Mouse (Mus musculus): ENCODE measurements at regions not wholly inside any gene's neighbourhood (a gene's known extent, or its start where the extent isn't known, plus 50 kb on each side); places are given as distances from the start of the nearest gene placed in this dataset.

GRCm38 (mm10) chr8:41556819-41557218 lies 139.9 kb upstream of the Frg1 start:
- no peak overlapping the region for H3K4me3 ChIP-seq (replicated peaks)
- H3K9me3 ChIP-seq = no peaks in the 10 kb centered on the region
- no peak overlapping the region for H3K9ac ChIP-seq
- no peak for ATAC-seq (ENCODE audit: low FRiP score)
- H3K4me2 ChIP-seq = no peak overlapping the region
- H3K36me3 ChIP-seq (replicated peaks) = no peaks in the 10 kb centered on the region
- H3K27ac ChIP-seq = no peak overlapping the region
- 85% methylated on average over 3 of the region's 3 CpGs for WGBS
- no peaks in the 10 kb centered on the region for H3K27me3 ChIP-seq
- H3K4me1 ChIP-seq = no peaks in the 10 kb centered on the region

GRCm38 (mm10) chr8:41552747-41553534 lies 136.1 kb upstream of the Frg1 start:
- no peak for ATAC-seq (ENCODE audit: low FRiP score)
- H3K9me3 ChIP-seq = no peaks in the 10 kb centered on the region
- H3K9ac ChIP-seq = no peak overlapping the region
- H3K27me3 ChIP-seq = no peaks in the 10 kb centered on the region
- H3K4me3 ChIP-seq (replicated peaks) = no peak overlapping the region
- 75% methylated on average over 8 of the region's 8 CpGs for WGBS
- H3K27ac ChIP-seq = no peak overlapping the region
- no peaks in the 10 kb centered on the region for H3K36me3 ChIP-seq (replicated peaks)
- no peak overlapping the region for H3K4me2 ChIP-seq
- no peaks in the 10 kb centered on the region for H3K4me1 ChIP-seq

- no peak for ATAC-seq (ENCODE audit: low FRiP score)
- no peaks in the 10 kb centered on the region for H3K36me3 ChIP-seq (replicated peaks)
These were observed 135.1 kb upstream of the Frg1 start for GRCm38 (mm10) chr8:41551925-41552414.

GRCm38 (mm10) chr8:41550095-41550420 lies 133.2 kb upstream of the Frg1 start:
- Histone ChIP-seq H3K4me3 (replicated peaks) (no peak overlapping the region), H3K4me2 (no peak overlapping the region), H3K4me1 (no peaks in the 10 kb centered on the region), H3K27me3 (no peaks in the 10 kb centered on the region), H3K9ac (no peak overlapping the region), H3K36me3 (replicated peaks) (no peaks in the 10 kb centered on the region), H3K27ac (no peak overlapping the region), H3K9me3 (no peaks in the 10 kb centered on the region)
- ATAC-seq (ENCODE audit: low FRiP score) = no peak
- 90% methylated on average over 2 of the region's 2 CpGs for WGBS

More at GRCm38 (mm10) chr8:41551925-41552414, 135.1 kb upstream of the Frg1 start:
- Histone ChIP-seq H3K27me3 (no peaks in the 10 kb centered on the region), H3K4me3 (replicated peaks) (no peak overlapping the region), H3K4me1 (no peaks in the 10 kb centered on the region), H3K4me2 (no peak overlapping the region), H3K27ac (no peak overlapping the region), H3K9ac (no peak overlapping the region), H3K9me3 (no peaks in the 10 kb centered on the region)
- 83% methylated on average over 15 of the region's 15 CpGs for WGBS

GRCm38 (mm10) chr8:41549220-41550094 lies 132.6 kb upstream of the Frg1 start:
- H3K36me3 ChIP-seq (replicated peaks) = no peaks in the 10 kb centered on the region
- ATAC-seq (ENCODE audit: low FRiP score) = no peak
- H3K9ac ChIP-seq = no peak overlapping the region
- H3K27ac ChIP-seq = no peak overlapping the region
- H3K4me3 ChIP-seq (replicated peaks) = no peak overlapping the region
- H3K27me3 ChIP-seq = no peaks in the 10 kb centered on the region
- no peak overlapping the region for H3K4me2 ChIP-seq
- WGBS = 82% methylated on average over 25 of the region's 25 CpGs
- no peaks in the 10 kb centered on the region for H3K9me3 ChIP-seq
- H3K4me1 ChIP-seq = no peaks in the 10 kb centered on the region

GRCm38 (mm10) chr8:41547730-41548368 lies 131.0 kb upstream of the Frg1 start:
- Histone ChIP-seq H3K4me3 (replicated peaks) (no peak overlapping the region), H3K4me1 (no peaks in the 10 kb centered on the region), H3K27ac (no peak overlapping the region), H3K9me3 (no peaks in the 10 kb centered on the region), H3K27me3 (no peaks in the 10 kb centered on the region), H3K9ac (no peak overlapping the region), H3K4me2 (no peak overlapping the region), H3K36me3 (replicated peaks) (no peaks in the 10 kb centered on the region)
- no peak for ATAC-seq (ENCODE audit: low FRiP score)
- WGBS = 89% methylated on average over 7 of the region's 7 CpGs

GRCm38 (mm10) chr8:41532212-41532611 lies 115.3 kb upstream of the Frg1 start:
- H3K4me1 ChIP-seq = no peaks in the 10 kb centered on the region
- no peak overlapping the region for H3K4me2 ChIP-seq
- ATAC-seq (ENCODE audit: low FRiP score) = no peak
- WGBS = 84% methylated on average over 5 of the region's 5 CpGs
- no peaks in the 10 kb centered on the region for H3K36me3 ChIP-seq (replicated peaks)
- no peak overlapping the region for H3K27ac ChIP-seq
- no peaks in the 10 kb centered on the region for H3K27me3 ChIP-seq
- no peaks in the 10 kb centered on the region for H3K9me3 ChIP-seq
- no peak overlapping the region for H3K9ac ChIP-seq
- no peak overlapping the region for H3K4me3 ChIP-seq (replicated peaks)

GRCm38 (mm10) chr8:41529581-41529980 lies 112.7 kb upstream of the Frg1 start:
- H3K36me3 ChIP-seq (replicated peaks) = no peaks in the 10 kb centered on the region
- WGBS = 88% methylated on average over 8 of the region's 8 CpGs
- no peak overlapping the region for H3K27ac ChIP-seq
- ATAC-seq (ENCODE audit: low FRiP score) = no peak
- no peak overlapping the region for H3K4me3 ChIP-seq (replicated peaks)
- H3K27me3 ChIP-seq = no peaks in the 10 kb centered on the region
- no peaks in the 10 kb centered on the region for H3K9me3 ChIP-seq
- no peaks in the 10 kb centered on the region for H3K4me1 ChIP-seq
- no peak overlapping the region for H3K9ac ChIP-seq
- H3K4me2 ChIP-seq = no peak overlapping the region

GRCm38 (mm10) chr8:41526283-41526682 lies 109.4 kb upstream of the Frg1 start:
- Histone ChIP-seq H3K27ac (no peak overlapping the region), H3K4me1 (no peaks in the 10 kb centered on the region), H3K4me2 (no peak overlapping the region), H3K36me3 (replicated peaks) (no peaks in the 10 kb centered on the region), H3K9ac (no peak overlapping the region), H3K27me3 (no peaks in the 10 kb centered on the region), H3K9me3 (no peaks in the 10 kb centered on the region), H3K4me3 (replicated peaks) (no peak overlapping the region)
- ATAC-seq (ENCODE audit: low FRiP score) = no peak
- 74% methylated on average over 7 of the region's 7 CpGs for WGBS

GRCm38 (mm10) chr8:41485163-41485562 lies 68.3 kb upstream of the Frg1 start:
- 84% methylated on average over 5 of the region's 5 CpGs for WGBS
- Histone ChIP-seq H3K4me3 (replicated peaks) (no peak overlapping the region), H3K9me3 (no peaks in the 10 kb centered on the region), H3K27ac (no peak overlapping the region), H3K9ac (no peak overlapping the region), H3K27me3 (no peaks in the 10 kb centered on the region), H3K36me3 (replicated peaks) (no peaks in the 10 kb centered on the region), H3K4me2 (no peak overlapping the region), H3K4me1 (no peaks in the 10 kb centered on the region)
- no peak for ATAC-seq (ENCODE audit: low FRiP score)

- no peaks in the 10 kb centered on the region for H3K27me3 ChIP-seq
- no peaks in the 10 kb centered on the region for H3K9me3 ChIP-seq
- H3K4me2 ChIP-seq = no peak overlapping the region
- no peak overlapping the region for H3K9ac ChIP-seq
- ATAC-seq (ENCODE audit: low FRiP score) = no peak
- WGBS = 57% methylated on average over 3 of the region's 3 CpGs
- H3K4me3 ChIP-seq (replicated peaks) = no peak overlapping the region
- no peak overlapping the region for H3K27ac ChIP-seq
- H3K4me1 ChIP-seq = no peaks in the 10 kb centered on the region
- no peaks in the 10 kb centered on the region for H3K36me3 ChIP-seq (replicated peaks)
These were observed 66.4 kb upstream of the Frg1 start for GRCm38 (mm10) chr8:41483297-41483696.

- Histone ChIP-seq H3K4me3 (replicated peaks) (no peak overlapping the region), H3K27me3 (no peaks in the 10 kb centered on the region), H3K9ac (no peak overlapping the region), H3K9me3 (no peaks in the 10 kb centered on the region), H3K36me3 (replicated peaks) (no peaks in the 10 kb centered on the region), H3K4me1 (no peaks in the 10 kb centered on the region), H3K4me2 (no peak overlapping the region), H3K27ac (no peak overlapping the region)
- ATAC-seq (ENCODE audit: low FRiP score) = no peak
- WGBS = 71% methylated on average over 8 of the region's 8 CpGs
These were observed 56.3 kb upstream of the Frg1 start for GRCm38 (mm10) chr8:41472992-41473699.

All from forebrain, embryonic 12.5 days (tissue).